Mouse (Mus musculus) intestine, embryonic 16.5 days (tissue): Measurements from ENCODE around the gene E130114P18Rik. TPM values are rescaled to one million over a fixed set of nuclear protein-coding genes. Genes with fewer than 3 reads are reported as not detected.

Source experiments
- ATAC-seq: fragments of 200-750 bp; cut with Nextera tagmentation; 2 replicates; pipeline ENCODE4 v1.8.0; 2017; ENCODE audit warnings: moderate TSS enrichment, moderate library complexity
- H3K27ac ChIP-seq: fragments of 300-500 bp; sonication (generic); 2 replicates; pipeline ENCODE4 v1.5.1; 2014; ENCODE audit warnings: mild to moderate bottlenecking, low read length
- H3K27me3 ChIP-seq: fragments of 300-500 bp; sonication (generic); replicated peaks from 2 replicates; pipeline ENCODE4 v1.6.1; 2014; ENCODE audit warnings: low read length, control low read depth, mixed read lengths; ENCODE audit not compliant: control insufficient read depth, insufficient read depth
- H3K36me3 ChIP-seq: fragments of 300-500 bp; sonication (generic); 2 replicates; pipeline ENCODE4 v1.6.1; 2014; ENCODE audit warnings: low read length, control low read depth; ENCODE audit not compliant: control insufficient read depth, insufficient read depth
- H3K4me1 ChIP-seq: fragments of 300-500 bp; sonication (generic); 2 replicates; pipeline ENCODE4 v1.6.1; 2014; ENCODE audit warnings: low read length, control low read depth, mixed read lengths; ENCODE audit not compliant: control insufficient read depth, insufficient read depth
- H3K4me2 ChIP-seq: fragments of 300-500 bp; sonication (generic); 2 replicates; pipeline ENCODE4 v1.6.1; 2014; ENCODE audit warnings: low read depth, low read length, control low read depth
- H3K4me3 ChIP-seq: fragments of 300-500 bp; sonication (generic); 2 replicates; pipeline ENCODE4 v1.5.1; 2014; ENCODE audit warnings: mild to moderate bottlenecking, low read length
- H3K9ac ChIP-seq: fragments of 300-500 bp; sonication (generic); 2 replicates; pipeline ENCODE4 v1.6.1; 2014; ENCODE audit warnings: low read depth, low read length
- H3K9me3 ChIP-seq: fragments of 300-500 bp; sonication (generic); 2 replicates; pipeline ENCODE4 v1.6.1; 2016; ENCODE audit warnings: low read length, control low read depth; ENCODE audit not compliant: control insufficient read depth
- WGBS: fragments of 180-500 bp; shearing (Covaris S2); extraction: QIAGEN DNeasy Blood & Tissue Kit; methylation state at CpG from one replicate; pipeline ENCODE4 v1.1.7; 2014; 5-methylcytosine and 5-hydroxymethylcytosine counted together
- polyA plus RNA-seq: library from polyadenylated mRNA; unstranded; fragments of >200 nt; fragmentation: Nextera tagmentation; extraction: Ambion mirVana; gene quantifications from 2 replicates; pipeline ENCODE4 v1.2.1, GENCODE M21; 2015

Gene E130114P18Rik
- polyA plus RNA-seq, 1 experiment from 2014 or later: 2.6 TPM

DNA sequence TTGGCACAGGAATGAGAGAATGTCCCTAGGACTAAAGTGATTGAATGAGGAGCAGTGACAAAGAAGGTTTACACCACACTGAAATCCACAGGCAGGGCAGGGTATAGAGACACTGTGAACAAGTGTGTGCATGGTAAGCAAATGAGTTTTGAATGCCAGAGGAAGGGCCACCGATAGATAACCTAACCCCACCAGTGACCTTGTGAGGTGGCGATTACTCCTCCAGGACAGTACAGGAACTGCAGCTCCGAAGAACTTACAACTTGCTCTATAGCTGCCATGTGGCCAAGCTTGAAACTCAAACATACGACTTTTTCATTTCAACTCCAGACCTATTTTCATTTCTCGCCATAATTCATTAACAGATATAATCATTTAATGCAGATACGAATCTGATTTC lies 114.0 kb downstream of the E130114P18Rik start:
- Histone ChIP-seq H3K4me1 (no peaks in the 10 kb centered on the region), H3K4me3 (no peak overlapping the region), H3K9me3 (no peaks in the 10 kb centered on the region), H3K36me3 (no peaks in the 10 kb centered on the region), H3K9ac (no peak overlapping the region), H3K27ac (no peak overlapping the region), H3K4me2 (no peak overlapping the region), H3K27me3 (no peaks in the 10 kb centered on the region)
- 83% methylated on average over 6 of the region's 6 CpGs for WGBS
- no peak for ATAC-seq

DNA sequence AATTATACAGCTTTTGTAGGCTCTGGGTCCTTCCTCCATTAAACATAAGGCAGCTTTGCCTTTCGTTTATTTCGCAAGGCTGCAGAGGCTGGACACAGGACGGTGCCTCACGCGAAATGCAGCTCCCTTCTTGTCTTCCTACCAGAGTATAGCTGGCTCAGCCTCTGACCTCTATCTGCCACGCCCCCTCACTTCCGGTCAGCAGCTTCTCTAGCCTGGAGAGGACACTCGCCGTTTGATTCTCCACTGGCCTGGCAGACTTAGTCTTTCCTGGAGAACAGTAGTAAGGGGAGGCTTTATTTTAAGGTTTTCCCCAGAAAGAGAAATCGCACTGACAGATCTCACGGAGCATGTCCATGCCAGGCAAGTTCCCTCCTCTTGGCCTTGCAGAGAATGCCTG lies 115.0 kb downstream of the E130114P18Rik start:
- H3K4me3 ChIP-seq: no peak overlapping the region
- H3K4me1 ChIP-seq: no peaks in the 10 kb centered on the region
- ATAC-seq: no peak
- no peak overlapping the region for H3K4me2 ChIP-seq
- H3K27me3 ChIP-seq: no peaks in the 10 kb centered on the region
- no peak overlapping the region for H3K27ac ChIP-seq
- no peaks in the 10 kb centered on the region for H3K36me3 ChIP-seq
- 66% methylated on average over 11 of the region's 11 CpGs for WGBS
- no peak overlapping the region for H3K9ac ChIP-seq
- no peaks in the 10 kb centered on the region for H3K9me3 ChIP-seq

DNA sequence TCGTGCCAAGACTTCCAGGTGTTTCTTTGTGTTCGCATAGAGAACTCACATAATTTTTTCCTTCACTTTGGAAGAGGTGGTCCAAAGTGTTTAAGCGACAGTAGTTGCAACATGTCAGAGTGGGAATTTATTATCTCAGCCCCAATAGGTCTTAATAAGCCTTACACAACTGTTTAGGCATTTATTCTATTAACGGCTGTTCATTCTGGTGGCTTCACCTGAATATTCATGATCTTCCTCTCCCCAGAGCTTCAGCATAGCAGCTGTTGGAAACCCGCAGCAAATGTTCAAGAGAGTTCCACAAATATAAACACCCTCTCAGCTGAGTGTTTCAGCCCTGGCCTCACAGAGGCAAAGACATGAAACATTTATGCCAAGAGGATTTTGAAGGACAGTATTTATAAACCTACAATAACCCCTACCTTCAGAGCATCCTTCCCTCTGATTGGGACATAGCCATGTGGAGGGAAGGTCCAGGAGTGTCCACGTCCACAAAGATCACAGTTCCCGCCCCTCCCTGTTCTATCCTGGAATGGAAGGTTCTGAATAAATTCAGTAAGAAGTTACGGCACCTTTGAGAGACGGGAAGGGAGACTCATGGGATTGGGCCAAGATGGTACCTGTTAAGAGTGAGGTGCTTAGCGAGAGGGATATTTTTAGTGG lies 116.1 kb downstream of the E130114P18Rik start:
- 73% methylated on average over 10 of the region's 10 CpGs for WGBS
- no peaks in the 10 kb centered on the region for H3K4me1 ChIP-seq
- no peak overlapping the region for H3K27ac ChIP-seq
- H3K4me2 ChIP-seq: no peak overlapping the region
- H3K27me3 ChIP-seq: no peaks in the 10 kb centered on the region
- no peak overlapping the region for H3K9ac ChIP-seq
- no peak overlapping the region for H3K4me3 ChIP-seq
- H3K36me3 ChIP-seq: no peaks in the 10 kb centered on the region
- H3K9me3 ChIP-seq: no peaks in the 10 kb centered on the region
- ATAC-seq: no peak

DNA sequence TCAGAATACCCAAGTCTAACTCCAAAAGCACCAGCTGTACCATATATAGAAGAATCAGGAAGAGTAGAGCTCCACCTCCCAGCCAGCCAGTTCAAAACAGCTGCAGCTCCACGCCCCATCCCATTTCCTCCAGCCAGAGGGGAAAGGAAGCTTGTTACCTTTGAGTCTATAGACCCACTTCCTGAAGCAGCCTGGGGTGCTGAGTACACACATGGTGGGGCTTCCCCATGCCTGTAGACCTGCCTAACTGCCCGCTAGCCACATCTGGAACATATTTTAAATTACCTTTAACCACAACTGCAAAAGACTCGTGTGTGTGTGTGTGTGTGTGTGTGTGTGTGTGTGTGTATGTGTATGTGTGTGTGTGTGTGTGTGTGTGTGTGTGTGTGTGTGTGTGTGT lies 120.3 kb downstream of the E130114P18Rik start:
- H3K27ac ChIP-seq: no peak overlapping the region
- no peak for ATAC-seq

DNA sequence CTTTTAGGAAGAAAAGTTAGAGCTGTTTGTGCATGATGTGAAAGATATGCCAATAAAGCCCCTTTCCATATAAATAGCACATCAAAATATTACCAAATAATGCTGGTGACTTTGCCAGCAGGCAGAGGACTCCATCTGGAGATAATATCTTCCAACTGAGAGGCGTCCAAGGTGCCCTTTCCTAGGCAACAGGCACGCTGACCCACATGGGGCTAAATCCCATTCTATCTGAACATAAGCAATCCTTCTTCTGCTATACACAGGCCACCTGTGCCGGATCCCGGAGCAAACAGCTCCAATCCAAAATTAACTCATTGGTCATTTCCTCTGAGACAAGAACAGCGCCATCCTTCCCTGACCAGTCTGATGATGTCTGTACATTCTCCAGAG lies 128.3 kb downstream of the E130114P18Rik start:
- Histone ChIP-seq H3K4me3 (no peak overlapping the region), H3K27ac (peak overlapping the region; percentile 45; the same call in 1 of the 2 replicates), H3K9ac (no peak overlapping the region), H3K4me1 (peaks cover 7% of the 10 kb centered on the region), H3K9me3 (no peaks in the 10 kb centered on the region), H3K36me3 (no peaks in the 10 kb centered on the region), H3K27me3 (no peaks in the 10 kb centered on the region), H3K4me2 (no peak overlapping the region)
- WGBS: 50% methylated on average over 5 of the region's 5 CpGs
- ATAC-seq: no peak

More for the DNA sequence above, 120.3 kb downstream of the E130114P18Rik start:
- WGBS: 61% methylated on average over 3 of the region's 3 CpGs
- Histone ChIP-seq H3K4me1 (no peaks in the 10 kb centered on the region), H3K4me2 (no peak overlapping the region), H3K4me3 (no peak overlapping the region), H3K9ac (no peak overlapping the region), H3K36me3 (no peaks in the 10 kb centered on the region), H3K27me3 (no peaks in the 10 kb centered on the region), H3K9me3 (no peaks in the 10 kb centered on the region)

DNA sequence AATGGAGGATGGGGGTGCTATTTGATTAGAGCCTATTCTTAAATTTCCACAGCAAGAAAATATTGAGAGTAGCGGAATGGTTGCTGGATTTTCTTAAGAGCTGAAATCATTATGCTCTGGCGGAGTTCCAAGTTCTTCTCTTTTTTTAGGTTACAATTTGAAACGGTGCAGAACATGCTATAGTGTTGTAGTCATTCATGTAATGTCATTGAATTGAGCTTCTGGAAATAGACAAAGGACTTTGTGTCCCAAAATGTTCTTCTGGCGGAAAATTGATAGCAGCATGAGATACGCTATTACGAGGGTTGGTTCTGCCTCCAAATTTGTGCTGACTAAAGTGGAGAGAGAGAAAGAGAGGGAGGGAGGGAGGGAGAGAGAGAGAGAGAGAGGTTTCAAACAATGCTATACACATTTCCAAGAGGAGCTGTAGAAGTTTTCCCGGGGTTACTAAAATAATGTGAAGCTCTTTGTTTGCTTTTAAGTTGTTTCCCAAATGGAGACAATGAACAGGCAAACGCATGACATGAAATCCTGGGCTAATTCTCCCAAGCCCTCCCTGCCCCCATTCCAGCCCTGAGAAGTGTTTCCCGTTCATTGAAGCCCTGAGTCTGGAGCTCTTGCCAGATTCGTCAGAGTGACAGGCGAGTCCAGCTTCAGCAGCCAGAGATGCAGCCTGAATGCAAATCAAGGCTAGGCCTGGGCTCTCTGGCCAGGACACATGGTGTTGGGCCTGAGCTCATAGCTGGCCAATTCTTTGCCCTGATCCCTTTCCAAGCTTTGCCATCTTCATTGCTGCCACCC lies 128.9 kb downstream of the E130114P18Rik start:
- peaks cover 7% of the 10 kb centered on the region for H3K4me1 ChIP-seq
- H3K9ac ChIP-seq: no peak overlapping the region
- peak overlapping the region; percentile 45 for H3K27ac ChIP-seq
- no peak overlapping the region for H3K4me2 ChIP-seq
- no peaks in the 10 kb centered on the region for H3K27me3 ChIP-seq
- 33% methylated on average over 11 of the region's 11 CpGs for WGBS
- no peaks in the 10 kb centered on the region for H3K9me3 ChIP-seq
- no peak overlapping the region for H3K4me3 ChIP-seq
- no peaks in the 10 kb centered on the region for H3K36me3 ChIP-seq
- ATAC-seq: peak; percentile 46; the same call in 1 of the 2 replicates

DNA sequence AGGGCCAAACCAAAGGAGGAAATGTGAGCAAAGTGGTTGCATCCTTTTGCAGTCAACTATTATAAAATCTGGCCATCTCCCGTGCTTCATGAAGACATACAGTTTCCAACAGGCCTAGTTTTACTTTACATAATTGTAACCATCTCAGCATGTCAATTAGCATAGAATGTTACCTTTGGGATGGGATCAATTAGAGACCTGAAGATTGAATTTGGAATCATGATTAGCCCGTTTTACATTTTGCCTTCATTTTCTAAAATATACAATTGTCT lies 129.5 kb downstream of the E130114P18Rik start:
- Histone ChIP-seq H3K4me2 (no peak overlapping the region), H3K4me3 (no peak overlapping the region), H3K9ac (no peak overlapping the region), H3K27me3 (no peaks in the 10 kb centered on the region), H3K4me1 (peaks cover 7% of the 10 kb centered on the region), H3K9me3 (no peaks in the 10 kb centered on the region), H3K27ac (no peak overlapping the region), H3K36me3 (no peaks in the 10 kb centered on the region)
- 59% methylated on average over 2 of the region's 2 CpGs for WGBS
- no peak for ATAC-seq

DNA sequence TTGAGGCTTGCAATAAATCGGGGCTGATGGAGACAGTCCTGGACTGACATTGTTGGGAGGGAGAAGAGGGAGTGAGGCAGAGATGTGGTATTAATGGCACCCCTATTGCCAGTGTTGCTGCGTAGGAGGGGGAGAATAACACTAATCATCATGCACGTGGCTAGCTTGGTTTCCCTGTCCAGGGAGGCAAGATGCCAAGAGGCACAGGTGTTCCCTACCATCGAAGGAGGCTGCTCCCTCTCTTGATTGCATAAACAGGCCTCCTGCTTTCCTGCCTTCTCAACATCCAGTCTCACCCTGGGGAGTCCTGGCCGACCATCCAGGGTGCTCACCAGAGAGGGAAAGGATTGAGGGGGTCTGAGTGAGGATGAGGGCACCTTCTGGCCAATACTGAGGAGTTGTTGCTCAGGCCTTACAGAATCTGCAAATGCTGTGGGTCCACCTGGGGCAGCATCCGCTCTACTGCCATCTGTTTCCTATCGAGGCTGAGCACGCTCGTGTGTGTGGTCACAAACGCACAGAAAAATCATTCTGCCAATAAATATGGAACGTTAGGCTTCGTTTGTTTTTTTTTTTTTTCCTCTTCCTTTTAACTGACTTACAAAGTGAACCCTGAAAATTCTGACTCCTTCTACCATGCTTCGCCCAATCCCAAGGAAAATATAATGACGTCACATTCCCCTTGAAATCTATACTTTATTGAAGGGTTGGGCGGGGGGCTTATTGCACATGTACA lies 130.0 kb downstream of the E130114P18Rik start:
- 55% methylated on average over 15 of the region's 15 CpGs for WGBS
- H3K4me2 ChIP-seq: no peak overlapping the region
- no peaks in the 10 kb centered on the region for H3K9me3 ChIP-seq
- peaks cover 7% of the 10 kb centered on the region for H3K4me1 ChIP-seq
- no peak overlapping the region for H3K27ac ChIP-seq
- no peaks in the 10 kb centered on the region for H3K36me3 ChIP-seq
- H3K4me3 ChIP-seq: no peak overlapping the region
- H3K9ac ChIP-seq: no peak overlapping the region
- H3K27me3 ChIP-seq: no peaks in the 10 kb centered on the region
- ATAC-seq: peak; percentile 21; the same call in 1 of the 2 replicates

DNA sequence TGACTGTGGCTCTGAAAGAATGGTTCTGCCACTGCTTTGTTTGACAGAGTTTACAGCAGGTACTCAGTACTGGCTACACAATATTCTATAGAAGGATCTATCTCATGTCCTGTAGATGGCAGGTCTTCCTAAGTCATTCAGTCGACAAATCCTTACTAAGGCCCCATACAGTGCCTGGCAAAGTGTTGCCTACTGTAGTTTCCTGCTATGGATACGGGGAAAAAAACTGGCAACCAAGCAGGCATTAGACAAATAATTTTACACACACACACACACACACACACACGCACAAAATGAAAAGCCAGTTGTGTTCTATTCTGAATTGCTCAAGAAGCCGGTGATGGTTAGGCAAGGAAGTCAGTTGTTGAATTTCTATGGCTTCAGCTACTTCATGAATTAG lies 130.6 kb downstream of the E130114P18Rik start:
- H3K4me2 ChIP-seq: no peak overlapping the region
- 91% methylated on average over 4 of the region's 4 CpGs for WGBS
- H3K9me3 ChIP-seq: no peaks in the 10 kb centered on the region
- peaks cover 7% of the 10 kb centered on the region for H3K4me1 ChIP-seq
- H3K4me3 ChIP-seq: no peak overlapping the region
- no peaks in the 10 kb centered on the region for H3K27me3 ChIP-seq
- no peak for ATAC-seq
- H3K9ac ChIP-seq: no peak overlapping the region
- H3K27ac ChIP-seq: no peak overlapping the region
- no peaks in the 10 kb centered on the region for H3K36me3 ChIP-seq
